In genomic region chr8:72421362-72422335, GRCm38 (mm10) we compare ENCODE assay signal across 8 mouse cellular contexts. TPM values are rescaled to one million over a fixed set of nuclear protein-coding genes. Genes with fewer than 3 reads are reported as not detected.
A peak's percentile ranks its signal among the peaks of the same experiment; 100 is the strongest.
DNase-seq lines count a peak whose midpoint lies in the region; ATAC-seq and TF ChIP-seq lines count a peak whose summit lies in the region.

TSS of gene Eps15l1 (minus strand) at chr8:72421460.

- H3K36me3 ChIP-seq in kidney, embryonic 14.5 days (ENCODE audit: control insufficient read depth, insufficient read depth, low read length), result 0 out of 2 replicates have a peak, but pooled peaks cover 4% of the 10 kb centered on the region
- no peaks in the 10 kb centered on the region for H3K36me3 ChIP-seq in limb, embryonic 15.5 days

- H3K9ac ChIP-seq in kidney, embryonic 14.5 days (ENCODE audit: low read depth, low read length), result peak within 1 kb of the TSS; percentile 94
- H3K9ac ChIP-seq in limb, embryonic 15.5 days, result peak within 1 kb of the TSS; percentile 82

- no peak for TF ChIP-seq CTCF in bone marrow macrophage, adult 2 months (IDR thresholded peaks at IDR 0.05; ENCODE audit: low read depth, low read length)
- no peak for TF ChIP-seq CTCF in embryonic fibroblast, embryonic 13.5 days (IDR thresholded peaks at IDR 0.05; ENCODE audit: borderline replicate concordance, insufficient read depth, low read length)

- H3K27me3 ChIP-seq in kidney, embryonic 14.5 days (ENCODE audit: control insufficient read depth, insufficient read depth, low read length), result no peaks in the 10 kb centered on the region
- no peaks in the 10 kb centered on the region for H3K27me3 ChIP-seq in limb, embryonic 15.5 days

- H3K4me3 ChIP-seq in bone marrow macrophage, adult 2 months (ENCODE audit: insufficient read depth, low read length), result peak within 1 kb of the TSS; percentile 77
- H3K4me3 ChIP-seq in embryonic fibroblast, embryonic 13.5 days (ENCODE audit: insufficient read depth, low read length), result peak within 1 kb of the TSS; percentile 94
- peak within 1 kb of the TSS; percentile 76 for H3K4me3 ChIP-seq in kidney, embryonic 14.5 days (ENCODE audit: low read length)
- peak within 1 kb of the TSS; percentile 82 for H3K4me3 ChIP-seq in limb, embryonic 15.5 days

- ATAC-seq in kidney, embryonic 14.5 days (ENCODE audit: low FRiP score, low TSS enrichment), result peak; percentile 98
- ATAC-seq in limb, embryonic 15.5 days (ENCODE audit: insufficient number of reproducible peaks, low FRiP score, low TSS enrichment, low read depth), result peak; percentile 98

- H3K9me3 ChIP-seq in kidney, embryonic 14.5 days (ENCODE audit: control insufficient read depth, low read length), result no peaks in the 10 kb centered on the region
- H3K9me3 ChIP-seq in limb, embryonic 15.5 days, result no peaks in the 10 kb centered on the region

- peak; percentile 99 for DNase-seq in A20 (ENCODE audit: low read depth, low spot score)
- peak; percentile 100 for DNase-seq in heart, adult 9 months (ENCODE audit: low spot score in 2 of 2)
- peak; percentile 98 to 99 for DNase-seq in monocyte, adult 2 months (ENCODE audit: low read depth in 1 of 2, low spot score in 2 of 2)
- peak; percentile 100 for DNase-seq in spleen, postnatal 36 days (ENCODE audit: low spot score in 2 of 2)

- WGBS in kidney, embryonic 14.5 days, result under 1% methylated on average over 48 of the region's 48 CpGs
- WGBS in limb, embryonic 15.5 days, result under 1% methylated on average over 48 of the region's 48 CpGs

- TF ChIP-seq POLR2A in bone marrow macrophage, adult 2 months (IDR thresholded peaks at IDR 0.05; ENCODE audit: borderline replicate concordance, low read depth, low read length), result peak; percentile 40; the same call in 1 of the 2 replicates
- TF ChIP-seq POLR2A in embryonic fibroblast, embryonic 13.5 days (IDR thresholded peaks at IDR 0.05; ENCODE audit: low read depth, low read length), result peak; percentile 86

- H3K4me2 ChIP-seq in kidney, embryonic 14.5 days (replicated peaks; ENCODE audit: low read depth, low read length), result peak within 1 kb of the TSS; percentile 75
- H3K4me2 ChIP-seq in limb, embryonic 15.5 days, result peak within 1 kb of the TSS; percentile 73

- peak within 1 kb of the TSS; percentile 54 for H3K27ac ChIP-seq in bone marrow macrophage, adult 2 months (ENCODE audit: insufficient read depth, low read depth, low read length)
- peak within 1 kb of the TSS; percentile 57 for H3K27ac ChIP-seq in embryonic fibroblast, embryonic 13.5 days (ENCODE audit: insufficient read depth, low read length)
- peak within 1 kb of the TSS; percentile 67 for H3K27ac ChIP-seq in kidney, embryonic 14.5 days (ENCODE audit: low read depth, low read length)
- peak within 1 kb of the TSS; percentile 96 for H3K27ac ChIP-seq in limb, embryonic 15.5 days

- peaks cover 29% of the 10 kb centered on the region for H3K4me1 ChIP-seq in bone marrow macrophage, adult 2 months (ENCODE audit: control insufficient read depth, insufficient read depth, low read length)
- H3K4me1 ChIP-seq in embryonic fibroblast, embryonic 13.5 days (ENCODE audit: control insufficient read depth, insufficient read depth, low read length), result peaks cover 4% of the 10 kb centered on the region
- peaks cover 18% of the 10 kb centered on the region for H3K4me1 ChIP-seq in kidney, embryonic 14.5 days (ENCODE audit: control insufficient read depth, insufficient read depth, low read length)
- H3K4me1 ChIP-seq in limb, embryonic 15.5 days, result peaks cover 40% of the 10 kb centered on the region

RNA-seq across cellular contexts. Expression of gene Eps15l1, which starts in this region (rescaled TPM):
- 64.0 and 65.1 TPM in 2 replicates for polyA plus RNA-seq in bone marrow macrophage, adult 2 months (2012; ENCODE audit: insufficient read depth, insufficient read length, missing spikeins)
- 58.0 and 65.0 TPM in 2 replicates for polyA plus RNA-seq in embryonic fibroblast, embryonic 13.5 days (2011; ENCODE audit: insufficient read length, low read depth, missing spikeins)
- polyA plus RNA-seq in kidney, embryonic 14.5 days (2014; fragmentation: Nextera tagmentation; extraction: Ambion mirVana), result 40.7 and 72.3 TPM in 2 replicates
- polyA plus RNA-seq in limb, embryonic 15.5 days (2015; fragmentation: Nextera tagmentation; extraction: Ambion mirVana), result 50.4 and 54.8 TPM in 2 replicates

Comparison
In these comparisons a context has a peak if more than half of its experiments do, and no peak if none do; other contexts are left out.
1. Peak in every context shown above with its lines: DNase-seq, ATAC-seq, H3K4me3 ChIP-seq and H3K27ac ChIP-seq.